Mouse (Mus musculus) C2C12 (cell line): ENCODE data around the gene Mpst. TPM values are rescaled to one million over a fixed set of nuclear protein-coding genes. Genes with fewer than 3 reads are reported as not detected.

ENCODE experiments used
- H3K27me3 ChIP-seq: one replicate; pipeline ENCODE4 v1.6.1; 2011; ENCODE audit not compliant: control insufficient read depth, insufficient read depth, insufficient read length
- H3K36me3 ChIP-seq: one replicate; pipeline ENCODE4 v1.6.1; 2011; ENCODE audit not compliant: control insufficient read depth, insufficient read depth
- H3K4me3 ChIP-seq: one replicate; pipeline ENCODE4 v1.5.1; 2011; ENCODE audit warnings: mild to moderate bottlenecking, control low read depth; ENCODE audit not compliant: poor library complexity, insufficient read depth, severe bottlenecking
- H3K79me2 ChIP-seq: one replicate; pipeline ENCODE4 v1.6.1; 2011; ENCODE audit not compliant: control insufficient read depth, insufficient read depth
- H3K79me3 ChIP-seq: one replicate; pipeline ENCODE4 v1.6.1; 2011; ENCODE audit warnings: low read depth, control low read depth
- H3ac ChIP-seq: one replicate; pipeline ENCODE3; 2011; ENCODE audit warnings: low read depth; ENCODE audit not compliant: control insufficient read depth, insufficient read length
- CEBPB ChIP-seq: IDR thresholded peaks from one replicate; pipeline ENCODE4 v1.6.1; 2011; ENCODE audit warnings: low read depth, mild to moderate bottlenecking, control low read depth, moderate library complexity
- CTCF ChIP-seq: IDR thresholded peaks from one replicate; pipeline ENCODE4 v1.5.1; 2011; ENCODE audit not compliant: control insufficient read depth, insufficient read depth, insufficient read length
- FOSL1 ChIP-seq: IDR thresholded peaks from one replicate; pipeline ENCODE4 v1.8.0; 2011; ENCODE audit warnings: mild to moderate bottlenecking, low read length; ENCODE audit not compliant: poor library complexity, insufficient read depth, severe bottlenecking
- MAX ChIP-seq: IDR thresholded peaks from one replicate; pipeline ENCODE4 v1.6.1; 2011; ENCODE audit warnings: mild to moderate bottlenecking, control low read depth
- MYOD1 ChIP-seq: IDR thresholded peaks from one replicate; pipeline ENCODE4 v1.6.1; 2011; ENCODE audit warnings: low read depth; ENCODE audit not compliant: control insufficient read depth, insufficient read length
- MYOG ChIP-seq: IDR thresholded peaks from one replicate; pipeline ENCODE4 v1.6.1; 2011; ENCODE audit not compliant: control insufficient read depth, insufficient read length; ENCODE audit errors: extremely low read depth
- USF1 ChIP-seq: IDR thresholded peaks from one replicate; pipeline ENCODE4 v1.6.1; 2011; ENCODE audit warnings: low read depth, mild to moderate bottlenecking, control low read depth, moderate library complexity
- polyA plus RNA-seq: library from polyadenylated mRNA; unstranded; fragments of >200 nt; fragmentation: generic; extraction: Trizol; gene quantifications from one replicate; pipeline ENCODE4 v1.2.1, GENCODE M21; 2012; ENCODE audit warnings: missing spikeins

Gene Mpst
- polyA plus RNA-seq, 1 experiment = 44.7 TPM

DNA sequence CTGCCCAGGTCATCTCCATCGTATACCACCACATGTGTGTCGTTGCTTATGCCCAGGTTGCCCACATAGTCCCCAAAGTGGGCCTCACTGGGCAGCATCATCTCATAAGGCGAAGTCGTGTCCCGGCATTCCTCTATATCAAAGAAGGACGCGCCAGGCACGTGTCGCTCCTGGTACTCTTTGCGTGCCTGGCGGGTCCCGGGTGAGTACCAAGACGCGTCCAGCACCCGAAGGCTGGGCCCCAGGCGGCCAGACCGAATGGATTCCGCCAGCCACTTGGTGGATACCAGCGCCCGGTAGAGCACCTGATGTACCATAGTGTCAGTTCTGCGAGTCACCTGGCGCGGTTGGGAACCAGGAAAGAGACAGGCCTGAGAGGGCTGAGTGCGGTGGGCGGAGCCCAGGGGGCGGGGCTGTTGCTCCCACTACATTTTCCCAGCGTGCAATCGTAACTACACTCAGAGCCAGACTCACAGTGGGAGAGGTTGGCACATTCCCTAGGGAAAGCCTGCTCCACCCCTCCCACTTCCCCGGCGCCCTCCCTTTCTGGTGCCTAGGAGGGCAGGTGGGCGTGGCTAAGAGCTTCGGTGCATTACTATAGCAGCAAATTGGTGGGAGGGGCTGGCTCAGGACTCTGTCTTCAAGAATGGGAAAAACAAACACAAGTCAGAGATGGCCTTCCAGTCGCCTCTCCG, 552 bp upstream of the Mpst start, which contains the start of gene Tst:
Gene Tst, minus strand, starts transcription at position 391 of the 695 bp plus-strand sequence.
- H3K79me3 ChIP-seq = no peaks in the 10 kb centered on the region
- no peaks in the 10 kb centered on the region for H3K27me3 ChIP-seq
- H3ac ChIP-seq = peak within 1 kb of the TSS; percentile 78
- peak within 1 kb of the TSS; percentile 82 for H3K4me3 ChIP-seq
- TF ChIP-seq CTCF (no peak), MAX (peak; percentile 41)
- H3K79me2 ChIP-seq = no peaks in the 10 kb centered on the region
- H3K36me3 ChIP-seq = no peaks in the 10 kb centered on the region

DNA sequence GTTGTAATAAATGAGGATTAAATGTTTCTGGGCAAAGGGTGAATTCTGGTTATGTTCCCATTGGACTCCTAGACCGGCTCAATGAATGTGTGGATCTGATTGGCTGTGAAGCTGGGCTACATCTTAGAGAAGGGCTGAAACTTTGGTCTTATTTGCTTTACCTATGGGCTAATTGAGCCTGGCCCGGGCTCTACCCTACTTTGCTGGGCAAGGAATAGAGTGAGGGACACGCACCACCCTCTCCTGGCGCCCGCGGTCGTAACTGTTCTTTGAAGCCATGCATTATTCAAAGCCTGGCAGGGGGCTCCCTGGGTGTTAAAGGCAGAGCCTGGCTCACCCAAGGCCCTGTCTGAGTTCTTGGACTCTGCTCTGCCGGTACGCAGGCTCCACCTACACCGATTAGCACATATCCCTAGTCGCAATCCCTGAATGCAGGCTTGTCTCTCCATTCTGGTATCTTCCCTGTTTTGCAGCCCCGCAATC, 3.4 kb downstream of the Mpst start:
- Histone ChIP-seq H3K36me3 (no peaks in the 10 kb centered on the region), H3ac (no peak overlapping the region), H3K27me3 (no peaks in the 10 kb centered on the region), H3K79me3 (no peaks in the 10 kb centered on the region), H3K79me2 (no peaks in the 10 kb centered on the region), H3K4me3 (no peak overlapping the region)
- TF ChIP-seq CTCF (no peak), MYOG (no peak), CEBPB (no peak), FOSL1 (no peak), MAX (no peak), USF1 (no peak), MYOD1 (no peak)

DNA sequence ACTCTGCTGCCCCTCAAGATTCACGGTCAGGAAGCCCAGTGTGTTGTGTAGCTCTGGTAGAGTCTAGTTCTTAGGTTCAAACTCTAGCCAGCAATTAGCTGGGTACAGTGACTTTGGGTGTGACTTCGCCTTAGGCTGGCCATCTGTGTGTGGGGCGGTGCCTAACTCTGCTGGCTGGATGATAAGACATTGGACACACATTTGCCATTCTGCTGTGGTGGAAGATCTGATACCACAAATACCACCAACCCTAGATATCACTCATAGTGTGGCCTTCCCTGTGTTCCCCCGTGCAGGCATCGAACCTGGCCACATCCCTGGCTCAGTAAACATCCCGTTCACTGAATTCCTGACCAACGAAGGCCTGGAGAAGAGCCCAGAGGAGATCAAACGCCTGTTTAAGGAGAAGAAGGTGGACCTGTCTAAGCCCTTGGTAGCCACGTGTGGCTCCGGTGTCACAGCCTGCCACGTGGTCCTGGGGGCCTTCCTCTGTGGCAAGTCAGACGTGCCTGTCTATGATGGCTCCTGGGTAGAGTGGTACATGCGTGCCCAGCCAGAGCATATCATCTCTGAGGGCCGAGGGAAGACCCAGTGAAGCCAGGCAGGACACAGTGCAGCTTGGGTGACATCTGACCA, 7.0 kb downstream of the Mpst start:
- no peak overlapping the region for H3ac ChIP-seq
- H3K79me3 ChIP-seq = no peaks in the 10 kb centered on the region
- no peaks in the 10 kb centered on the region for H3K79me2 ChIP-seq
- H3K4me3 ChIP-seq = no peak overlapping the region
- no peaks in the 10 kb centered on the region for H3K36me3 ChIP-seq
- TF ChIP-seq CEBPB (no peak), MAX (no peak), USF1 (no peak), MYOG (no peak)
- no peaks in the 10 kb centered on the region for H3K27me3 ChIP-seq

DNA sequence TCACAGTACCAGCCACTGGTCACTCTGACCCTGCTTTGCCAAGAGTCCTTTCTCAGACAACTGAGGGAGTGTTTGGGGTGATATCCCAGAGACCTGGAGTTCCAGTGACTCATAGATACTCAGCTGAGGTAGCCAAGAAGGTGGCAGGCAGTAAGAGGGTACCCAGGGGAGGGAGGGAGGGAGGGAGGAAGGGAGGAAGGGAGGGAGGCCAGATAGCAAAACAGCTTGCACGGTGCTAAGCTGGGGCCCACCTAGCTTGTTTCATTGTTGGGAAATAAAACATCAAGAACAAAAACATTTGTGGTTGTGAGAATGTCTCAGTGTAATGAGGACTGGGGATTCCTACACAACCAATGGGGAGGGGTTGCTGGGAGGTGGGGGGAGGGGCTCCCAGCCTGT, 7.5 kb downstream of the Mpst start:
- Histone ChIP-seq H3ac (no peak overlapping the region), H3K4me3 (no peak overlapping the region), H3K36me3 (no peaks in the 10 kb centered on the region), H3K79me2 (no peaks in the 10 kb centered on the region), H3K79me3 (no peaks in the 10 kb centered on the region), H3K27me3 (peaks cover 3% of the 10 kb centered on the region)
- TF ChIP-seq MAX (no peak), CTCF (no peak), MYOG (no peak), USF1 (no peak), CEBPB (no peak)

DNA sequence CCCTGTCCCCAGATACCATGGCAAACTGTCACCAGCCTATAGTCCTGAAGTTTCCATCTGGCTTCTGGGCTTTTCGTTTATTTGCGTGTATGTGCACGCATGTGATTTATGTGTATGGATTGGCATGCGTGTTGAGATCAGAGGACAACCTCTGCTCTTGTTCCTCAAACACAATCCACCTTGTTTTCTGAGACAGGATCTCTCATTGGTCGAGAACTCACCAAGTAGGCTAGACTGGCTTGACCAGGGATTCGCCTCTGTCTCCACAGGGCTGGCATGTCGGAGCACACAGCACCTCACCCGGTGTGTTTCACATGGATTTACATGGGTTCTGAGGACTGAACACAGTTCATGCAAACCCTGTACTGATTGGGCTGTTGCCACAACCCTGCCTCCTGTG, 7.9 kb downstream of the Mpst start:
- Histone ChIP-seq H3ac (no peak overlapping the region), H3K27me3 (peaks cover 7% of the 10 kb centered on the region), H3K4me3 (no peak overlapping the region), H3K36me3 (no peaks in the 10 kb centered on the region), H3K79me3 (no peaks in the 10 kb centered on the region), H3K79me2 (no peaks in the 10 kb centered on the region)
- no peak for TF ChIP-seq MAX
- no peak for TF ChIP-seq FOSL1
- TF ChIP-seq CEBPB = no peak
- no peak for TF ChIP-seq MYOG
- TF ChIP-seq MYOD1 = no peak

DNA sequence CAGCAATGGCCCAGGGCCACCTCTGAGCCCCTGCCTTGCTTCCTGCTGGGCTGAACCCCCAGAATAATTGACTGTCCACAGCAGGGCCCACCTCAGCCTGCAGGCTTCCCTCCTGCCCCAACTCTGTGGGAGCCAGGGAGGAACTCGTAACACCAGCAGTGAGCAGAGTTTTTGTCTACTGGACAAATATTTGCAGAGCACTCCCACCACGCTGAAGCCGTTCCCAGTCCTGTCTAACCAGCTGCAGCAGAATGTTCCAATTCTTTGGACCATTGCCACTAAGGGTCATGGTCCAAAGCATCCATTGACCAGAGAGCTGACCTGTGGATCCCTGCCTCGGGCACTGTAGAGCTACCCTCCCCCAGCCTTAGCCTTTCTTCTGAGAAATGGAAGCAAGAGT, 10.7 kb downstream of the Mpst start:
- H3K36me3 ChIP-seq = no peaks in the 10 kb centered on the region
- no peak overlapping the region for H3ac ChIP-seq
- H3K4me3 ChIP-seq = no peak overlapping the region
- TF ChIP-seq USF1 (no peak), FOSL1 (no peak), CEBPB (no peak), CTCF (no peak), MYOD1 (no peak), MYOG (no peak), MAX (no peak)
- peaks cover 14% of the 10 kb centered on the region for H3K27me3 ChIP-seq
- no peaks in the 10 kb centered on the region for H3K79me2 ChIP-seq
- no peaks in the 10 kb centered on the region for H3K79me3 ChIP-seq
